Mouse (Mus musculus): ENCODE measurements around the gene Dmwd.

- TF ChIP-seq GATA1 (IDR thresholded peaks at IDR 0.05; ENCODE audit: borderline replicate concordance, low read length) (no peak), FLI1 (IDR thresholded peaks at IDR 0.05; ENCODE audit: low read length) (no peak)
Measured at GRCm38 (mm10) chr7:19080451-19080950, 4.5 kb downstream of the Dmwd start.

Data from megakaryocyte, embryonic 14.5 days (primary cell).